Mouse (Mus musculus): ENCODE measurements around the gene Gins3. TPM values are rescaled to one million over a fixed set of nuclear protein-coding genes. Genes with fewer than 3 reads are reported as not detected.
"Not testable (repeated sequence)": the region's sequence is repeated elsewhere in the genome, so short reads cannot be mapped to it uniquely, and the experiment has no call there.

Gins3 gene
- polyA plus RNA-seq, 1 experiment from 2014 or later: 11.9 TPM

DNA sequence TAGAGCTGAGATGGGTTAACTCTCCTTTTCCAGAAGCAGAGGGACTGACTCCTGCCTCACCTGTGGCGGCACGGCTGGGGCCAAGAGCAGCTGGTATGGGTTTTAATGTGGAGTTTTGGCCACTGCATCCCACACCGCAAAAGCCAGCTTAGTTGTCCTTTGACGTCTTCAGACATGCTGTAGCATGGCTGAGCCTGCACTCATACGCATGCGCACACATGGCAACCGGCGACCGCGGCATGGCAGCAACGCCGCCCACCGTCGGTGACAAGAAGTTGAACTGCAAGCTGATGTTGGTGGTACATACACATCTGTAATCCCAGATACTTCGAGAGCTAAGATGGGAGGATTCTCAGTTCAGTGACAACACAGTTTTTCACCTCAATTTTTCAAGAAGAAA, 31.9 kb upstream of the Gins3 start:
- no peak overlapping the region for H3K9ac ChIP-seq (ENCODE audit: low read depth, low read length)
- H3K9me3 ChIP-seq (ENCODE audit: control insufficient read depth, low read length): no peaks in the 10 kb centered on the region
- no peak overlapping the region for H3K4me3 ChIP-seq (ENCODE audit: low read length)
- 73% methylated on average over 15 of the region's 15 CpGs for WGBS
- no peaks in the 10 kb centered on the region for H3K4me1 ChIP-seq (ENCODE audit: control insufficient read depth, insufficient read depth, low read length)
- no peak for ATAC-seq
- no peaks in the 10 kb centered on the region for H3K36me3 ChIP-seq (ENCODE audit: control insufficient read depth, insufficient read depth, low read length)
- no peak overlapping the region for H3K27ac ChIP-seq (ENCODE audit: low read length)
- H3K4me2 ChIP-seq (ENCODE audit: low read depth, low read length): no peak overlapping the region
- no peaks in the 10 kb centered on the region for H3K27me3 ChIP-seq (replicated peaks; ENCODE audit: control insufficient read depth, insufficient read depth, low read length)

DNA sequence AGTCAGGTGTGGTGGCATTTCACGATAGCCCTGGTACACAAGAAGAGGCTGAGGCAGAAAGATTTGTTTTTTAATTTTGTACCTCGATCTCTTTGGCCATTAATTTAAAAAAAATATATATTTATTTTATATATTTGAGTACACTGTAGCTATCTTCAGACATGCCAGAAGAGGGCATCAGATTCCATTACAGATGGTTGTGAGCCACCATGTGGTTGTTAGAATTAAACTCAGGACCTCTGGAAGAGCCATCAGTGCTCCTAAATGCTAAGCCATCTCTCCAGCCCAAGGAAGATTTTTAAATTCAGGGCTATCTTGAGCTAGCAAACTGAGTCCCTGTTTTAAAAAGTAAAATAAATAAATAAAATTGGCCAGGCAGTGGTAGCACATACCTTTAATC, 31.1 kb upstream of the Gins3 start:
- H3K27ac ChIP-seq (ENCODE audit: low read length): no peak overlapping the region
- H3K4me2 ChIP-seq (ENCODE audit: low read depth, low read length): no peak overlapping the region
- no peak overlapping the region for H3K4me3 ChIP-seq (ENCODE audit: low read length)
- no peaks in the 10 kb centered on the region for H3K27me3 ChIP-seq (replicated peaks; ENCODE audit: control insufficient read depth, insufficient read depth, low read length)
- no peak overlapping the region for H3K9ac ChIP-seq (ENCODE audit: low read depth, low read length)
- no peaks in the 10 kb centered on the region for H3K36me3 ChIP-seq (ENCODE audit: control insufficient read depth, insufficient read depth, low read length)
- no peak for ATAC-seq
- no peaks in the 10 kb centered on the region for H3K4me1 ChIP-seq (ENCODE audit: control insufficient read depth, insufficient read depth, low read length)
- no peaks in the 10 kb centered on the region for H3K9me3 ChIP-seq (ENCODE audit: control insufficient read depth, low read length)
- 73% methylated on average over 2 of the region's 2 CpGs for WGBS

DNA sequence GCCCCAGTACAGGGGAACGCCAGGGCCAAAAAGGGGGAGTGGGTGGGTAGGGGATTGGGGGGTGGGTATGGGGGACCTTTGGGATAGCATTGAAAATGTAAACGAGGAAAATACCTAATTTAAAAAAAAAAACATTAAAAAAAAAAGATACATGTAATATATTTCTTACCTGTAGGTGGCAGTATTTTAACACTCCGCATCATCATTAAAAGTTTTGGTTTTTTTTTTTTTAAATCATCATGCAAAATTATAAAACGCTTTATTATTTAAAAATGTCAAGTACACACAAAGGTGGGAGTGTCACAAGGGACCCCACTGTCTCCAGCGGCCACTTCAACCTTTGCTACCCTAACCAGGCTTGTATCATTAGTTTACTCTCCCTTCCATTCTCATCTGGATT, 26.7 kb upstream of the Gins3 start:
- H3K4me1 ChIP-seq (ENCODE audit: control insufficient read depth, insufficient read depth, low read length); ATAC-seq; H3K9ac ChIP-seq (ENCODE audit: low read depth, low read length); H3K4me2 ChIP-seq (ENCODE audit: low read depth, low read length); H3K27ac ChIP-seq (ENCODE audit: low read length); H3K27me3 ChIP-seq (replicated peaks; ENCODE audit: control insufficient read depth, insufficient read depth, low read length); H3K36me3 ChIP-seq (ENCODE audit: control insufficient read depth, insufficient read depth, low read length); H3K9me3 ChIP-seq (ENCODE audit: control insufficient read depth, low read length); H3K4me3 ChIP-seq (ENCODE audit: low read length): not testable (repeated sequence)
- 17% methylated on average over 4 of the region's 5 CpGs for WGBS

GRCm38 (mm10) chr8:95607210-95607609, 26.0 kb upstream of the Gins3 start:
- H3K9me3 ChIP-seq (ENCODE audit: control insufficient read depth, low read length): no peaks in the 10 kb centered on the region
- no peaks in the 10 kb centered on the region for H3K27me3 ChIP-seq (replicated peaks; ENCODE audit: control insufficient read depth, insufficient read depth, low read length)
- no peaks in the 10 kb centered on the region for H3K4me1 ChIP-seq (ENCODE audit: control insufficient read depth, insufficient read depth, low read length)
- ATAC-seq: no peak
- H3K4me3 ChIP-seq (ENCODE audit: low read length): no peak overlapping the region
- H3K36me3 ChIP-seq (ENCODE audit: control insufficient read depth, insufficient read depth, low read length): no peaks in the 10 kb centered on the region
- H3K27ac ChIP-seq (ENCODE audit: low read length): no peak overlapping the region
- 57% methylated on average over 9 of the region's 9 CpGs for WGBS
- no peak overlapping the region for H3K4me2 ChIP-seq (ENCODE audit: low read depth, low read length)
- no peak overlapping the region for H3K9ac ChIP-seq (ENCODE audit: low read depth, low read length)

GRCm38 (mm10) chr8:95609406-95609805, 23.8 kb upstream of the Gins3 start:
- no peak overlapping the region for H3K4me3 ChIP-seq (ENCODE audit: low read length)
- 80% methylated on average over 5 of the region's 5 CpGs for WGBS
- no peaks in the 10 kb centered on the region for H3K36me3 ChIP-seq (ENCODE audit: control insufficient read depth, insufficient read depth, low read length)
- H3K9ac ChIP-seq (ENCODE audit: low read depth, low read length): no peak overlapping the region
- no peak overlapping the region for H3K4me2 ChIP-seq (ENCODE audit: low read depth, low read length)
- H3K27ac ChIP-seq (ENCODE audit: low read length): no peak overlapping the region
- no peak for ATAC-seq
- no peaks in the 10 kb centered on the region for H3K4me1 ChIP-seq (ENCODE audit: control insufficient read depth, insufficient read depth, low read length)
- no peaks in the 10 kb centered on the region for H3K9me3 ChIP-seq (ENCODE audit: control insufficient read depth, low read length)
- H3K27me3 ChIP-seq (replicated peaks; ENCODE audit: control insufficient read depth, insufficient read depth, low read length): no peaks in the 10 kb centered on the region

GRCm38 (mm10) chr8:95610749-95611148, 22.5 kb upstream of the Gins3 start:
- Histone ChIP-seq H3K27me3 (replicated peaks; ENCODE audit: control insufficient read depth, insufficient read depth, low read length) (no peaks in the 10 kb centered on the region), H3K4me2 (ENCODE audit: low read depth, low read length) (no peak overlapping the region), H3K27ac (ENCODE audit: low read length) (no peak overlapping the region), H3K9me3 (ENCODE audit: control insufficient read depth, low read length) (no peaks in the 10 kb centered on the region), H3K9ac (ENCODE audit: low read depth, low read length) (no peak overlapping the region), H3K4me1 (ENCODE audit: control insufficient read depth, insufficient read depth, low read length) (no peaks in the 10 kb centered on the region), H3K36me3 (ENCODE audit: control insufficient read depth, insufficient read depth, low read length) (no peaks in the 10 kb centered on the region), H3K4me3 (ENCODE audit: low read length) (no peak overlapping the region)
- ATAC-seq: no peak
- 65% methylated on average over 14 of the region's 14 CpGs for WGBS

DNA sequence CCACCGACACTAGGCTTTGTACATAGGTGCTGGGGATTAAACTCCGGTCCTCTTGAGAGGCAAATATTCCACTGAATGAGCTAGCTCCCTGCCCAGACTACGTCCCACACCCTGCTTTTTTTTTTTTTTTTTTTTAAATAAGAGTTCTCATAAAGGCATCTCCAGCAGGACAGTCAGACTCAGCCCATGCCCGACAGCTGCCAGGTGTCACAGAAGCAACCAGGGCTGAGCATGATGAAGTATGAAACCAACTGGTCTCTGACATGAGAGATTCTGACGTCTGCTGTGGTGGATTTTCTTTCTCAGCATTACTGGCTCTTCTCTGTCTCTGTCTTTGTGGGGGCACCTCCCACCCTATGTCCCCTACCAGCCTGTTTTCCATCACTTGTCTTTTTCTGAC, 21.5 kb upstream of the Gins3 start:
- Histone ChIP-seq H3K4me2 (ENCODE audit: low read depth, low read length) (no peak overlapping the region), H3K4me3 (ENCODE audit: low read length) (no peak overlapping the region), H3K36me3 (ENCODE audit: control insufficient read depth, insufficient read depth, low read length) (no peaks in the 10 kb centered on the region), H3K9me3 (ENCODE audit: control insufficient read depth, low read length) (no peaks in the 10 kb centered on the region), H3K27me3 (replicated peaks; ENCODE audit: control insufficient read depth, insufficient read depth, low read length) (no peaks in the 10 kb centered on the region), H3K9ac (ENCODE audit: low read depth, low read length) (no peak overlapping the region), H3K4me1 (ENCODE audit: control insufficient read depth, insufficient read depth, low read length) (no peaks in the 10 kb centered on the region), H3K27ac (ENCODE audit: low read length) (no peak overlapping the region)
- 65% methylated on average over 5 of the region's 5 CpGs for WGBS
- ATAC-seq: no peak

DNA sequence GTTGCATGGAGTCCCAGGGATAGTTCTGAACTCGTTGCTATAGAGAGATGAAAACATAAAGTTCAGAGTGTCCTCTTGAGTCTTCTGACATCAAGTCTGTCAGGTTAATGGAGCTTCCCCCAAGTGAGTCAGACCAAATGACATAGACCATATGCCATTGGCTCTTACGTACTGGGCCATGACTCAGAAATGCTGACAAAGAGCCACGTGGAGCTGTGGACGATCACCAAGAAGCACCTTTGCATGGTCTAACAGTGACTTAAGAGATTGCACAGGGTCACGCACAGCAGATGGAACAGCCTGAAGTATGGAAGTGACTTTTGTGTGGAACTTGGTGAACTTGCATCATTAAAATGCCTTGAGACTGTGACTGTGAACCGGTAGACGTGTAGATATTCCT, 16.9 kb upstream of the Gins3 start:
- Histone ChIP-seq H3K27ac (ENCODE audit: low read length) (no peak overlapping the region), H3K4me2 (ENCODE audit: low read depth, low read length) (no peak overlapping the region), H3K9ac (ENCODE audit: low read depth, low read length) (no peak overlapping the region), H3K4me1 (ENCODE audit: control insufficient read depth, insufficient read depth, low read length) (no peaks in the 10 kb centered on the region), H3K9me3 (ENCODE audit: control insufficient read depth, low read length) (no peaks in the 10 kb centered on the region), H3K27me3 (replicated peaks; ENCODE audit: control insufficient read depth, insufficient read depth, low read length) (no peaks in the 10 kb centered on the region), H3K36me3 (ENCODE audit: control insufficient read depth, insufficient read depth, low read length) (no peaks in the 10 kb centered on the region), H3K4me3 (ENCODE audit: low read length) (no peak overlapping the region)
- ATAC-seq: no peak
- 86% methylated on average over 7 of the region's 7 CpGs for WGBS

- 89% methylated on average over 2 of the region's 2 CpGs for WGBS
- H3K9ac ChIP-seq (ENCODE audit: low read depth, low read length): no peak overlapping the region
- H3K4me2 ChIP-seq (ENCODE audit: low read depth, low read length): no peak overlapping the region
- no peaks in the 10 kb centered on the region for H3K4me1 ChIP-seq (ENCODE audit: control insufficient read depth, insufficient read depth, low read length)
- H3K36me3 ChIP-seq (ENCODE audit: control insufficient read depth, insufficient read depth, low read length): no peaks in the 10 kb centered on the region
- no peaks in the 10 kb centered on the region; the same call in 1 of the 2 replicates for H3K27me3 ChIP-seq (replicated peaks; ENCODE audit: control insufficient read depth, insufficient read depth, low read length)
- H3K27ac ChIP-seq (ENCODE audit: low read length): no peak overlapping the region
- H3K9me3 ChIP-seq (ENCODE audit: control insufficient read depth, low read length): no peaks in the 10 kb centered on the region
- ATAC-seq: no peak
- H3K4me3 ChIP-seq (ENCODE audit: low read length): no peak overlapping the region
Observed at GRCm38 (mm10) chr8:95620046-95620445, 13.2 kb upstream of the Gins3 start.

GRCm38 (mm10) chr8:95624833-95625232, 8.4 kb upstream of the Gins3 start:
- no peaks in the 10 kb centered on the region for H3K9me3 ChIP-seq (ENCODE audit: control insufficient read depth, low read length)
- no peak overlapping the region for H3K4me2 ChIP-seq (ENCODE audit: low read depth, low read length)
- ATAC-seq: no peak
- no peak overlapping the region for H3K9ac ChIP-seq (ENCODE audit: low read depth, low read length)
- no peak overlapping the region for H3K4me3 ChIP-seq (ENCODE audit: low read length)
- WGBS: 93% methylated on average over 2 of the region's 2 CpGs
- H3K4me1 ChIP-seq (ENCODE audit: control insufficient read depth, insufficient read depth, low read length): no peaks in the 10 kb centered on the region
- no peak overlapping the region for H3K27ac ChIP-seq (ENCODE audit: low read length)
- H3K27me3 ChIP-seq (replicated peaks; ENCODE audit: control insufficient read depth, insufficient read depth, low read length): no peaks in the 10 kb centered on the region; the same call in 1 of the 2 replicates
- H3K36me3 ChIP-seq (ENCODE audit: control insufficient read depth, insufficient read depth, low read length): no peaks in the 10 kb centered on the region

Data from intestine, embryonic 16.5 days (tissue).